Mouse (Mus musculus): ENCODE data around the gene Tnfaip8l1. TPM values are rescaled to one million over a fixed set of nuclear protein-coding genes. Genes with fewer than 3 reads are reported as not detected.

Gene Tnfaip8l1
- polyA plus RNA-seq, 1 experiment from 2014 or later, result 11.7 TPM

DNA sequence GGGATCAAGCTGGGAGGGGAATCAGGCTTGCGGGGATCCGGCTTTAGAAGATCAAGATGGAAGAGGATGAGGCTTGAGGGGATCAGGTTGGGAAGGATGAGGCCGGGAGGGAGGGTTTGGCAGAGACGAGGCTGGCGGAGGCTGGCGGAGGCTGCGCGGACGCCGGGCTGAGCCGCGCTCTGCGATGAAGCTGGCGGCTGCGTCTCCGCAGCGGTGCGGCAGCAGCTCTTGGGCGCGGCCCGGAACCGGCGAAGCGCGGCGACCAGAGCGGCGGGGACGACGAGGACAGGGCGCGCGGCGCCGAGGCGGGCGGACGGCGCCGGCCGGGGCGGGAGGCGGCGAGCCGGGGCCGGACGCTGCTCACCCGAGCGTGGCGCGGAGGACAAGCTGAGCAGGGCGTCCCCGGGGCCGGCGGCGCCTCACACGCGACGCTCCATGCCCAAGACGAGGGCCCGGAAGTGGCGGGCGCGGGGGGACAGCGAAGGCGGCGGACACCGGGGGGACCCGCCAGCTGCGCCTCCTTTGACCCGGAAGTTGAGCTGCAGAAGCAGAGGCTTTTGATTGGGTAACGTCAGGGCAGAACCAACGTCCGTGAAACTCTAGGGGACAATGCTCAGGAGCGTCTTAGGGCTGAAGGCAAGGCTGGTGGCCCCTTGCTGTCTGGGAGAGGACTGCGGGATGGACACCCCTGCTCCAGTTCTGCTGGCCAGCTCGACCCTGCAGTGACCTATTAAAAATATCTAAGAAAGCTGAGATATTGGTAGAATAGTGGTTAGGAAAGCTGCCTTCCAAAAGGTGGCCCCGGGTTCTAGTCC is 56.3 kb downstream of the Tnfaip8l1 start, which contains the start of gene Dpp9:
TSS of gene Dpp9 (minus strand) at position 529 of the 815 bp plus-strand sequence.
- Histone ChIP-seq H3K9me3 (no peaks in the 10 kb centered on the region), H3K4me1 (peaks cover 42% of the 10 kb centered on the region), H3K36me3 (replicated peaks) (peaks cover 19% of the 10 kb centered on the region), H3K27me3 (replicated peaks; ENCODE audit: low read depth, poor library complexity, severe bottlenecking) (no peaks in the 10 kb centered on the region), H3K4me3 (peak within 1 kb of the TSS; percentile 86), H3K27ac (replicated peaks) (peak within 1 kb of the TSS; percentile 94)
- peak; percentile 93 for DNase-seq (ENCODE audit: low spot score)
- WGBS, result under 1% methylated on average over 78 of the region's 78 CpGs

DNA sequence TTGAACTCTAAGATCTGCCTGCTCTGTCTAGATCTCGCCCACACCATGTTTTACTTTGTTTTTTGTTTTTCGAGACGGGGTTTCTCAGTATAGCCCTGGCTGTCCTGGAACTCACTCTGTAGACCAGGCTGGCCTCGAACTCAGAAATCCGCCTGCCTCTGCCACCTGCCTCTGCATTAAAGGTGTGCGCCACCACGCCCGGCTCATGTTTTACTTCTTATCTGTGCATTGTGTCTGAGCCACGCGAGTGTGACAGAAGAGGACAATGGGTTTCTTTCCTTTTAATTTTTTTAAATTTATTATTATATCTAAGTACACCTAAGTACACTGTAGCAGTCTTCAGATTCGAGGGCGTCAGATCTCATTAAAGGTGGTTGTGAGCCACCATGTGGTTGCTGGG is 57.0 kb downstream of the Tnfaip8l1 start:
- Histone ChIP-seq H3K9me3 (no peaks in the 10 kb centered on the region), H3K4me1 (peaks cover 42% of the 10 kb centered on the region), H3K27ac (replicated peaks) (peak overlapping the region; percentile 94), H3K4me3 (peak overlapping the region; percentile 86), H3K36me3 (replicated peaks) (peaks cover 19% of the 10 kb centered on the region), H3K27me3 (replicated peaks; ENCODE audit: low read depth, poor library complexity, severe bottlenecking) (no peaks in the 10 kb centered on the region)
- DNase-seq (ENCODE audit: low spot score), result no peak
- 47% methylated on average over 12 of the region's 12 CpGs for WGBS

DNA sequence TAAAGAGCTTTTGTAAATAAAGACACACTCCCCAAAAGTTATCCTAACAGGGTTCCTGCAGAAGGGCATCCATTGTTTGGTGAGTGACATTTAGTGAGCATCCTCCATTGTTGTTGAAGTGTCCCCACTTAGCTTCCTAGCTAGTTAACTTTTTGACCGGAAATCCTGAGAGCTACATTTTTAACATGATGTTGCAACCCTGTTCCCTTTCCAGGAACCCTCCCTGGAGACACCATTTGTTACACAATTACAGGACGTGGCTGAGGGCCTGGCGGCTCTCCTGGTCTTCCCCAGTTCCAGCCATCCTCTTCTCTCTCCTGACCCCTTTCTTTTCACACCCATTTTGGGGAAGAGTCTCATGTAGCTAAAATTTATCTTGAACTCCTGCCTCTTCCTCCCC is 57.5 kb downstream of the Tnfaip8l1 start:
- DNase-seq (ENCODE audit: low spot score), result no peak
- Histone ChIP-seq H3K27ac (replicated peaks) (no peak overlapping the region), H3K4me1 (peaks cover 42% of the 10 kb centered on the region), H3K4me3 (peak overlapping the region; percentile 86), H3K9me3 (no peaks in the 10 kb centered on the region), H3K27me3 (replicated peaks; ENCODE audit: low read depth, poor library complexity, severe bottlenecking) (no peaks in the 10 kb centered on the region), H3K36me3 (replicated peaks) (peaks cover 13% of the 10 kb centered on the region)
- WGBS, result 63% methylated on average over 3 of the region's 3 CpGs

Small RNA genes within 50 kb of the gene (microRNA-seq; reads per million reads assigned to microRNA genes)
- not detected for gene Gm44397

Other genes starting within 250 kb of the Tnfaip8l1 start
- 4.1 and 4.7 TPM in 2 replicates for gene Zfp119b, start 213.0 kb upstream of the Tnfaip8l1 start, polyA plus RNA-seq (2016; fragmentation: Nextera tagmentation; extraction: Ambion mirVana)
- 0.98 and 1.4 TPM in 2 replicates for gene Ebi3, start 209.8 kb upstream of the Tnfaip8l1 start, polyA plus RNA-seq (2016; fragmentation: Nextera tagmentation; extraction: Ambion mirVana)
- 28.7 and 32.0 TPM in 2 replicates for gene Yju2, start 203.4 kb upstream of the Tnfaip8l1 start, polyA plus RNA-seq (2016; fragmentation: Nextera tagmentation; extraction: Ambion mirVana)
- 32.8 and 39.1 TPM in 2 replicates for gene Shd, start 192.0 kb upstream of the Tnfaip8l1 start, polyA plus RNA-seq (2016; fragmentation: Nextera tagmentation; extraction: Ambion mirVana)
- gene Fsd1, start 176.0 kb upstream of the Tnfaip8l1 start, polyA plus RNA-seq (2016; fragmentation: Nextera tagmentation; extraction: Ambion mirVana), result 63.3 and 69.4 TPM in 2 replicates
- gene Stap2, start 156.9 kb upstream of the Tnfaip8l1 start, polyA plus RNA-seq (2016; fragmentation: Nextera tagmentation; extraction: Ambion mirVana), result 8.2 and 8.8 TPM in 2 replicates
- 126 and 135 TPM in 2 replicates for gene Mpnd, start 156.8 kb upstream of the Tnfaip8l1 start, polyA plus RNA-seq (2016; fragmentation: Nextera tagmentation; extraction: Ambion mirVana)
- gene Sh3gl1, start 125.8 kb upstream of the Tnfaip8l1 start, polyA plus RNA-seq (2016; fragmentation: Nextera tagmentation; extraction: Ambion mirVana), result 170 and 173 TPM in 2 replicates
- 50.7 and 52.3 TPM in 2 replicates for gene Chaf1a, start 122.0 kb upstream of the Tnfaip8l1 start, polyA plus RNA-seq (2016; fragmentation: Nextera tagmentation; extraction: Ambion mirVana)
- gene Ubxn6, start 87.4 kb upstream of the Tnfaip8l1 start, polyA plus RNA-seq (2016; fragmentation: Nextera tagmentation; extraction: Ambion mirVana), result 35.0 and 36.8 TPM in 2 replicates
- gene Hdgfl2, start 82.8 kb upstream of the Tnfaip8l1 start, polyA plus RNA-seq (2016; fragmentation: Nextera tagmentation; extraction: Ambion mirVana), result 195 and 197 TPM in 2 replicates
- 0.05 TPM in 2 replicates for gene Plin4, start 52.7 kb upstream of the Tnfaip8l1 start, polyA plus RNA-seq (2016; fragmentation: Nextera tagmentation; extraction: Ambion mirVana)
- 0.47 and 0.48 TPM in 2 replicates for gene Plin5, start 44.9 kb upstream of the Tnfaip8l1 start, polyA plus RNA-seq (2016; fragmentation: Nextera tagmentation; extraction: Ambion mirVana)
- gene Lrg1, start 40.5 kb upstream of the Tnfaip8l1 start, polyA plus RNA-seq (2016; fragmentation: Nextera tagmentation; extraction: Ambion mirVana), result 0.10 TPM in 1 of 2 replicates, not detected in the other
- gene Sema6b, start 22.1 kb upstream of the Tnfaip8l1 start, polyA plus RNA-seq (2016; fragmentation: Nextera tagmentation; extraction: Ambion mirVana), result 1.0 and 1.1 TPM in 2 replicates
- 71.0 and 71.3 TPM in 2 replicates for gene Mydgf, start 21.4 kb downstream of the Tnfaip8l1 start, polyA plus RNA-seq (2016; fragmentation: Nextera tagmentation; extraction: Ambion mirVana)
- 48.3 and 50.2 TPM in 2 replicates for gene Dpp9, start 56.4 kb downstream of the Tnfaip8l1 start, polyA plus RNA-seq (2016; fragmentation: Nextera tagmentation; extraction: Ambion mirVana)
- 12.5 and 13.2 TPM in 2 replicates for gene Fem1a, start 94.3 kb downstream of the Tnfaip8l1 start, polyA plus RNA-seq (2016; fragmentation: Nextera tagmentation; extraction: Ambion mirVana)
- 3.2 and 3.7 TPM in 2 replicates for gene Ticam1, start 114.3 kb downstream of the Tnfaip8l1 start, polyA plus RNA-seq (2016; fragmentation: Nextera tagmentation; extraction: Ambion mirVana)
- 67.7 and 72.2 TPM in 2 replicates for gene Plin3, start 130.4 kb downstream of the Tnfaip8l1 start, polyA plus RNA-seq (2016; fragmentation: Nextera tagmentation; extraction: Ambion mirVana)
- gene Arrdc5, start 137.8 kb downstream of the Tnfaip8l1 start, polyA plus RNA-seq (2016; fragmentation: Nextera tagmentation; extraction: Ambion mirVana), result not detected in 2 replicates
- gene Uhrf1, start 140.8 kb downstream of the Tnfaip8l1 start, polyA plus RNA-seq (2016; fragmentation: Nextera tagmentation; extraction: Ambion mirVana), result 279 and 301 TPM in 2 replicates
- gene Kdm4b, start 163.6 kb downstream of the Tnfaip8l1 start, polyA plus RNA-seq (2016; fragmentation: Nextera tagmentation; extraction: Ambion mirVana), result 46.2 and 46.8 TPM in 2 replicates